Mouse (Mus musculus) kidney, postnatal 0 days (tissue): Measurements from ENCODE around the gene Cttnbp2nl. TPM values are rescaled to one million over a fixed set of nuclear protein-coding genes. Genes with fewer than 3 reads are reported as not detected.
A peak's percentile ranks its signal among the peaks of the same experiment; 100 is the strongest.

ENCODE experiments used
- ATAC-seq: fragments of 200-750 bp; cut with Nextera tagmentation; replicated peaks from 2 replicates; pipeline ENCODE4 v1.8.0; 2017; ENCODE audit warnings: low read depth, moderate number of reproducible peaks, moderate TSS enrichment, moderate library complexity; ENCODE audit not compliant: low FRiP score
- DNase-seq: peaks from one replicate; pipeline ENCODE4 v3.0.0-alpha.2; 2016; ENCODE audit warnings: low spot score
- H3K27ac ChIP-seq: fragments of 300-500 bp; sonication (generic); 2 replicates; pipeline ENCODE4 v1.5.1; 2014; ENCODE audit warnings: mild to moderate bottlenecking
- H3K27me3 ChIP-seq: fragments of 300-500 bp; sonication (generic); 2 replicates; pipeline ENCODE4 v1.6.1; 2014; ENCODE audit warnings: low read length, mixed read lengths; ENCODE audit not compliant: insufficient read depth
- H3K36me3 ChIP-seq: fragments of 300-500 bp; sonication (generic); 2 replicates; pipeline ENCODE4 v1.6.1; 2014; ENCODE audit warnings: low read length, mixed read lengths; ENCODE audit not compliant: insufficient read depth
- H3K4me1 ChIP-seq: fragments of 300-500 bp; sonication (generic); replicated peaks from 2 replicates; pipeline ENCODE4 v1.6.1; 2014; ENCODE audit warnings: antibody characterized with exemption, low read length, mixed read lengths; ENCODE audit not compliant: insufficient read depth
- H3K4me2 ChIP-seq: fragments of 300-500 bp; sonication (generic); 2 replicates; pipeline ENCODE4 v1.6.1; 2014; ENCODE audit warnings: mild to moderate bottlenecking, low read length, moderate library complexity, mixed read lengths
- H3K4me3 ChIP-seq: fragments of 300-500 bp; sonication (generic); replicated peaks from 2 replicates; pipeline ENCODE4 v1.5.1; 2014; ENCODE audit warnings: low read depth, low read length
- H3K9ac ChIP-seq: fragments of 300-500 bp; sonication (generic); 2 replicates; pipeline ENCODE4 v1.6.1; 2014; ENCODE audit warnings: low read depth, low read length
- H3K9me3 ChIP-seq: fragments of 300-500 bp; sonication (generic); replicated peaks from 2 replicates; pipeline ENCODE4 v1.6.1; 2016; ENCODE audit warnings: low read length, inconsistent platforms, mixed read lengths
- CTCF ChIP-seq: IDR thresholded peaks from 2 replicates; pipeline ENCODE4 v1.5.1; 2016; ENCODE audit warnings: antibody characterized with exemption, low read depth, mild to moderate bottlenecking, moderate library complexity
- WGBS: fragments of 180-500 bp; shearing (Covaris S2); extraction: QIAGEN DNeasy Blood & Tissue Kit; methylation state at CpG from one replicate; pipeline ENCODE4 v1.1.7; 2014; 5-methylcytosine and 5-hydroxymethylcytosine counted together
- polyA plus RNA-seq: library from polyadenylated mRNA; unstranded; fragments of >200 nt; fragmentation: Nextera tagmentation; extraction: Ambion mirVana; gene quantifications from 2 replicates; pipeline ENCODE4 v1.2.1, GENCODE M21; 2015

Gene Cttnbp2nl
- polyA plus RNA-seq, 1 experiment from 2014 or later: 26.5 TPM

DNA sequence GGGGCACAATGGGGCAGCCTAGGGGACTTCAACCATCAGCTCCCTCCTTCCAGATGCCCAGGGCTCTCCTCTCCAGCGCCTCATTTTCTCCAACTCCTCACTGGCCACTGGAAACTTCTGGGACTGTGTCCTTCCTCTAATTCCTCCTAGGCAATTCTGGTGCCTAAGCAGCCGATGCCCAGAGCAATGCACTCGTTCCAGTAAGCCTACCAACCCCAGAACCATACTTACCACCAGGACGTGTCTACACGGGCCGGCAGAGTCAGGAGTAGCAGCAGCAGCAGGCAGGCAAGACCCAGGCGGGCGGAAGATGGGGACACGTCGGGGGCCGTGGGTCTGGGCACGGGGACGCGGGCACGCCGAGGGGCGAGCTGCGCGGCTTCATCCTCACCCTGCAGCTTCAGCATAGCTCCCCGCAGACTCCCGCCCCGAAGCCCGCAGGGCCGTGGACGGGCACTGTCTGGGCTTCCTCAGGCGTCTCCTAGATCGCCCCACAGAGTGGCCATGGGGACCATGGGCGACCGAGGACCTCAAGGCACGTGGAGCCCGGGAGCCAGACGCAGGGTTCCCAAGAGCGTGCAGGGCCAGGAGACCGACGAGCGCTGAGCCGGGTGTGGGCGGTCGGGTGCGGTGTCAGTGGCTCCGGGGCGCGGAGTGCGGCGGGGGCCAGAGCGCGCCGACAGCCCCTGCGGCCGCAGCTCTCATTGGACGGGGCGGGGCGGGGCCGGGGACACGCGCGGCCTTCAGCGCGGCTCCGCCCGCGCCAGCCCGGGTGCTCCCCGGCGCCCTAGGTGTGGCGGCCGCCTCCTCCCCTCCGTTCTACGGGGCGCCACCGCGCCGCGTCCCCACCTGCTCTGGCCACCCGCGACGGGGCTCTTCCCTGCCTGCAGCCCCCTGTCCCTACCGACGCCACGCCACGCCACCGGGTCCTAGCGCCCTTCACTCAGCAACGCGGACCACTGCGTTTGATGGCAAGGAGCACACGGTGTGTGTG is 91.6 kb downstream of the Cttnbp2nl start, which contains the start of gene Wnt2b:
Wnt2b (minus strand) TSS at position 856 of the 994 bp plus-strand sequence.
- H3K27me3 ChIP-seq: peaks cover 29% of the 10 kb centered on the region

DNA sequence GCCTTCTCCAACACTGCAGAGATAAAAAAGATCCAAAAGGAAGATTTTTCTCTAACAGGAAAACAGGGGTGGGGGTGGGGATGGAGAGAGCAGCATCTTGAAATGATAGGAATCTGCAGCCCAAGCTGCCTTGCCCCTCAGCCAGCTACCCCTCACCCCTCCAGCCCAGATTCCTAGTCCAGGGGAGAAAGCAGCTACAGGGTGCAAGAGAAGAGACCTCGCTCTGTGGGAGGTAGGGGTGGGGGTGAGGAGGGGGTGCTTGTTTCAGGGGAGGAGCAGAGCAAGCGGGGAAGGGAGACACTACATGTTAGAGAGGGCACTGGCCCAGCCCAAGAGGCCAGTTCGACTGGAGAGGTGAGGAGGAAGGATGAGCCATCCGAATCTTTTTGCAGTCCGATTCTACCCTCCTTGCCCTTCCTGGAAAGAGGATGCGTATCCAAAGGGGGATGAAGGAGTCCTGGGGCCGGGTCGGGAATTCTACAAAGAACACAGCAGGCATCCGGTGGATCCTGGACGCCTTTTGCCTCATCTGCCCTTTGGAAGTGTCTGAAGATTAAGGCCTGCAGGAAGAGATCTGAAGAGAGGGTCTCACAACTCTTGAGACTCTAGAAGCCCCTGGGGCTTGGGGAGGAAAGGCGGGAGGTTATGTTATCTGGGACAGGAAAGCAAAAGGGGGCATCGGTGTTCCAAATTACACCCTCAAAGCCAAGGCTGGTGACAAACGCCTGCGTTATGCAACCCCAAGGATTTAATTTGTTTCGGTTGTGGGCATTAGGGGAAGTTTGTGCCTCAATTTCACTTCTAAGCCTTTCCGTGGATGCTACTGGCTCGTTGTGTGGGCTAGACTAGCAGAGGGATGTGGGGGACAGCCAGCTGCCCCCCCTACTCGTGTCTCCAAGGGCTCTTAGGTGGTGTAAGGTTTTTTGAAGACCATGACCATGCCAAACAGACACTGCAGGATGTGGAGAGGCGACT is 92.6 kb downstream of the Cttnbp2nl start:
- peak overlapping the region; percentile 83; the same call in 1 of the 2 replicates for H3K4me2 ChIP-seq
- WGBS: 17% methylated on average over 19 of the region's 19 CpGs
- no peak overlapping the region for H3K27ac ChIP-seq
- H3K36me3 ChIP-seq: no peaks in the 10 kb centered on the region
- no peak for DNase-seq
- peaks cover 29% of the 10 kb centered on the region for H3K27me3 ChIP-seq
- peaks cover 11% of the 10 kb centered on the region; the same call in 1 of the 2 replicates for H3K4me1 ChIP-seq
- H3K9ac ChIP-seq: no peak overlapping the region
- no peak for ATAC-seq
- H3K4me3 ChIP-seq: no peak overlapping the region
- TF ChIP-seq CTCF: no peak
- H3K9me3 ChIP-seq: no peaks in the 10 kb centered on the region

More for the DNA sequence above, 91.6 kb downstream of the Cttnbp2nl start, which contains the start of gene Wnt2b:
- WGBS: 4% methylated on average over 72 of the region's 87 CpGs
- ATAC-seq (peak; percentile 50), DNase-seq (no peak)
- TF ChIP-seq CTCF: no peak
- Histone ChIP-seq H3K9me3 (no peaks in the 10 kb centered on the region), H3K4me1 (peaks cover 11% of the 10 kb centered on the region; the same call in 1 of the 2 replicates), H3K4me2 (peak within 1 kb of the TSS; percentile 83), H3K4me3 (peak within 1 kb of the TSS; percentile 42), H3K36me3 (no peaks in the 10 kb centered on the region), H3K27ac (no peak within 1 kb of the TSS), H3K9ac (peak within 1 kb of the TSS; percentile 40)

DNA sequence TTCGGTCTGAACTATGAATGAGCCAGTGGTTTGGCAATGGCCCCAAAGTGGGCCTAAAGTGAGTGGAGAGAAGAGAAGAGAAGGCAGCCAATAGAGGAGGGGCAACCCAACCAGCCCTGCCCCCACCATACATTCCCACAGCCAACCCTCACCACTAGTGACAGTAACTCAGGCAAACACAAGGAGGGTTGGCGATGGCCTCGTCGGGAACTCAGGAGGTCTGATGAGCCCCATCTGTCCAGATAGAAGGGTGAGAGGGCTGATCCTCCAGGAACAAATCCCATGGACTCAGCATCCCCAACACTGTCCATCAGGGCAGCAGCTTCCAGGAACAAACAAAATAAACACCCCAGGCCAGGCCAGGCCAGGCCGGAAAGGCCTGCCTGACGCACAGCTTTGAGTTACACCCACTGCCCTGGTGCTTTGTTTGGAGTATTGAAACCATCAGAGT is 96.8 kb downstream of the Cttnbp2nl start:
- WGBS: 61% methylated on average over 6 of the region's 6 CpGs
- no peak overlapping the region for H3K4me2 ChIP-seq
- no peaks in the 10 kb centered on the region for H3K4me1 ChIP-seq
- no peak overlapping the region for H3K4me3 ChIP-seq
- no peak overlapping the region for H3K27ac ChIP-seq
- no peaks in the 10 kb centered on the region for H3K9me3 ChIP-seq
- no peak for TF ChIP-seq CTCF
- ATAC-seq (peak; percentile 27; the same call in 1 of the 2 replicates), DNase-seq (peak; percentile 54)
- H3K36me3 ChIP-seq: peaks cover 5% of the 10 kb centered on the region; the same call in 1 of the 2 replicates
- peaks cover 12% of the 10 kb centered on the region; the same call in 1 of the 2 replicates for H3K27me3 ChIP-seq
- H3K9ac ChIP-seq: no peak overlapping the region

DNA sequence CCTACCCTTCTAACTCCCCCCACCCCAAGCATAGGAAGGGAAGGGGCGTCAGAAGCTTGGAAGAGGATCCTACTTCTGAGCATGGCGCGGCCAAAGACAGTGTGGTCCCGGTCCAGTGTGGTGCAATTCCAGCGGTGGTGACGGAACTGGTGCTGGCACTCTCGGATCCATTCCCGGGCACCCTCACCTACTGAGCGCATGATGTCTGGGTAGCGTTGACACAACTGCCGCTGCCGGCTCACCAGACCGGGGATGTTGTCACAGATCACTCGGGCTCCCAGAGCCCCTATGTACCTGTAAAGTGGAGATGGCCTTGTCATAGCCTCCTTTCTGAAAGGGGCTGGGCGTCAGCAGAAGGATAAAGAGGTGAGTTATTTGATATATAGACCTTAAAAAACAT is 98.4 kb downstream of the Cttnbp2nl start:
- Histone ChIP-seq H3K27me3 (no peaks in the 10 kb centered on the region), H3K4me3 (no peak overlapping the region), H3K9ac (no peak overlapping the region), H3K36me3 (peaks cover 5% of the 10 kb centered on the region; the same call in 1 of the 2 replicates), H3K4me2 (no peak overlapping the region), H3K4me1 (no peaks in the 10 kb centered on the region), H3K27ac (no peak overlapping the region), H3K9me3 (no peaks in the 10 kb centered on the region)
- no peak for ATAC-seq
- TF ChIP-seq CTCF: no peak
- 97% methylated on average over 15 of the region's 15 CpGs for whole genome bisulfite sequencing
- no peak for DNase-seq

DNA sequence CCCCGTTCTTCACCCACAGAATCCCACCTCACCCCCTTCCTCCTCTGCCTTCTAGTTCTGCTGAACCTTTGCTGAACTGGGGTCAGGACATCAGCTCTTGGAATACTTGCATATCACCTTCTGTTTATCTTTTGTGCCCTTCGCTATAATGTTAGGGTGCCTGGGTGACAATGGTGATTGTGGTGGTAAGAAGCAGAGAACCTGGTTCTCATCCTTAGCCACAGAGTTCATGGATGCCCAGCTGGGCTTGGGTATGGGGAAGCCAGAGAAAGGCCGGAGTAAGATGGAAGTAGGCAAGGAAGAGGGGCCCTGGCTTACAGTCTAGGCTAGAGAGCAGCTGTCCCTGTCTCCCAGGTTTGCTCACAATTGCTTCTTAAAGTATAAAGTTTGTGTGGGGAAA is 98.8 kb downstream of the Cttnbp2nl start:
- WGBS: 91% methylated on average over 3 of the region's 3 CpGs
- no peaks in the 10 kb centered on the region for H3K9me3 ChIP-seq
- H3K4me1 ChIP-seq: no peaks in the 10 kb centered on the region
- peaks cover 5% of the 10 kb centered on the region; the same call in 1 of the 2 replicates for H3K36me3 ChIP-seq
- H3K27ac ChIP-seq: no peak overlapping the region
- DNase-seq (no peak), ATAC-seq (no peak)
- no peak for TF ChIP-seq CTCF
- no peak overlapping the region for H3K4me2 ChIP-seq
- no peak overlapping the region for H3K4me3 ChIP-seq
- H3K27me3 ChIP-seq: no peaks in the 10 kb centered on the region
- no peak overlapping the region for H3K9ac ChIP-seq
